Mouse (Mus musculus) inflammation-experienced regulatory T-cells, adult 16 weeks (primary cell): Measurements from ENCODE around the gene Serpinb3b. TPM values are rescaled to one million over a fixed set of nuclear protein-coding genes. Genes with fewer than 3 reads are reported as not detected.

Experiments used
- polyA plus RNA-seq: library from polyadenylated mRNA; unstranded; fragments of 100-300 nt; shearing (Covaris generic); gene quantifications from one replicate; pipeline ENCODE4 v1.2.1, GENCODE M21; 2017

The Serpinb3b gene
- not detected for polyA plus RNA-seq

GRCm38 (mm10) chr1:107278261-107278660 lies at the start of gene Serpinb3b, which contains the start of gene Serpinb3c:
Gene Serpinb3b, minus strand, starts transcription at chr1:107278361.
Gene Serpinb3c, minus strand, starts transcription at chr1:107278371.

Other genes starting within 250 kb of the Serpinb3b start
- gene Serpinb3a, start 226.1 kb downstream of the Serpinb3b start, polyA plus RNA-seq = not detected
- not detected for gene Serpinb3d, start 194.9 kb downstream of the Serpinb3b start, polyA plus RNA-seq
- gene Serpinb3c, start within 50 bp of the Serpinb3b start, polyA plus RNA-seq = not detected
- gene Serpinb11, start 82.8 kb upstream of the Serpinb3b start, polyA plus RNA-seq = not detected
- not detected for gene Serpinb7, start 121.3 kb upstream of the Serpinb3b start, polyA plus RNA-seq
- gene Serpinb2, start 233.1 kb upstream of the Serpinb3b start, polyA plus RNA-seq = not detected